Mouse (Mus musculus) midbrain, embryonic 15.5 days (tissue): ENCODE data around the gene Apip. TPM values are rescaled to one million over a fixed set of nuclear protein-coding genes. Genes with fewer than 3 reads are reported as not detected.

Experiments used
- ATAC-seq: fragments of 200-750 bp; cut with Nextera tagmentation; replicated peaks from 2 replicates; pipeline ENCODE4 v1.8.0; 2017; ENCODE audit warnings: moderate TSS enrichment
- H3K27ac ChIP-seq: fragments of 300-500 bp; sonication (generic); 2 replicates; pipeline ENCODE4 v1.5.1; 2015; ENCODE audit warnings: mild to moderate bottlenecking, inconsistent platforms
- H3K27me3 ChIP-seq: fragments of 300-500 bp; sonication (generic); replicated peaks from 2 replicates; pipeline ENCODE4 v1.6.1; 2015; ENCODE audit warnings: inconsistent platforms
- H3K36me3 ChIP-seq: fragments of 300-500 bp; sonication (generic); replicated peaks from 2 replicates; pipeline ENCODE4 v1.6.1; 2015; ENCODE audit warnings: inconsistent platforms
- H3K4me1 ChIP-seq: fragments of 300-500 bp; sonication (generic); 2 replicates; pipeline ENCODE4 v1.6.1; 2015; ENCODE audit warnings: inconsistent platforms
- H3K4me2 ChIP-seq: fragments of 300-500 bp; sonication (generic); 2 replicates; pipeline ENCODE4 v1.6.1; 2015; ENCODE audit warnings: inconsistent platforms, mild to moderate bottlenecking, moderate library complexity
- H3K4me3 ChIP-seq: fragments of 300-500 bp; sonication (generic); 2 replicates; pipeline ENCODE4 v1.5.1; 2015; ENCODE audit warnings: mild to moderate bottlenecking, inconsistent platforms
- H3K9ac ChIP-seq: fragments of 300-500 bp; sonication (generic); 2 replicates; pipeline ENCODE4 v1.6.1; 2015; ENCODE audit warnings: mild to moderate bottlenecking, inconsistent platforms
- H3K9me3 ChIP-seq: fragments of 300-500 bp; sonication (generic); 2 replicates; pipeline ENCODE4 v1.6.1; 2016; ENCODE audit warnings: inconsistent platforms
- WGBS: fragments of 180-500 bp; shearing (Covaris S2); methylation state at CpG from one replicate; pipeline ENCODE4 v1.1.7; 2015; ENCODE audit warnings: mixed read lengths; 5-methylcytosine and 5-hydroxymethylcytosine counted together
- polyA plus RNA-seq: library from polyadenylated mRNA; unstranded; fragments of >200 nt; fragmentation: Nextera tagmentation; extraction: Ambion mirVana; gene quantifications from 2 replicates; pipeline ENCODE4 v1.2.1, GENCODE M21; 2015

Apip gene
- polyA plus RNA-seq, 1 experiment from 2014 or later = 47.7 TPM

- H3K4me1 ChIP-seq = peaks cover 30% of the 10 kb centered on the region
- no peak for ATAC-seq
- H3K9ac ChIP-seq = no peak overlapping the region
- H3K9me3 ChIP-seq = no peaks in the 10 kb centered on the region
- H3K4me3 ChIP-seq = no peak overlapping the region
- no peak overlapping the region for H3K4me2 ChIP-seq
- no peak overlapping the region for H3K27ac ChIP-seq
- 96% methylated on average over 5 of the region's 5 CpGs for WGBS
- H3K36me3 ChIP-seq = no peaks in the 10 kb centered on the region
- H3K27me3 ChIP-seq = no peaks in the 10 kb centered on the region
Measured at GRCm38 (mm10) chr2:103069752-103070405, 3.6 kb upstream of the Apip start.

GRCm38 (mm10) chr2:103070586-103070985 is 2.9 kb upstream of the Apip start:
- H3K36me3 ChIP-seq = no peaks in the 10 kb centered on the region
- H3K4me1 ChIP-seq = peaks cover 30% of the 10 kb centered on the region
- WGBS = 83% methylated on average over 3 of the region's 3 CpGs
- no peak overlapping the region for H3K27ac ChIP-seq
- no peaks in the 10 kb centered on the region for H3K27me3 ChIP-seq
- H3K9me3 ChIP-seq = no peaks in the 10 kb centered on the region
- H3K4me3 ChIP-seq = no peak overlapping the region
- no peak overlapping the region for H3K9ac ChIP-seq
- H3K4me2 ChIP-seq = no peak overlapping the region
- no peak for ATAC-seq

GRCm38 (mm10) chr2:103081117-103081516 is 7.6 kb downstream of the Apip start:
- H3K27me3 ChIP-seq = no peaks in the 10 kb centered on the region
- H3K4me1 ChIP-seq = no peaks in the 10 kb centered on the region
- no peak overlapping the region for H3K27ac ChIP-seq
- no peaks in the 10 kb centered on the region for H3K36me3 ChIP-seq
- no peak for ATAC-seq
- H3K4me2 ChIP-seq = no peak overlapping the region
- H3K4me3 ChIP-seq = no peak overlapping the region
- H3K9ac ChIP-seq = no peak overlapping the region
- 77% methylated on average over 6 of the region's 6 CpGs for WGBS
- H3K9me3 ChIP-seq = no peaks in the 10 kb centered on the region

GRCm38 (mm10) chr2:103081706-103082105 is 8.2 kb downstream of the Apip start:
- Histone ChIP-seq H3K9me3 (no peaks in the 10 kb centered on the region), H3K4me3 (no peak overlapping the region), H3K4me1 (no peaks in the 10 kb centered on the region), H3K4me2 (no peak overlapping the region), H3K36me3 (no peaks in the 10 kb centered on the region), H3K27ac (no peak overlapping the region), H3K9ac (no peak overlapping the region), H3K27me3 (no peaks in the 10 kb centered on the region)
- WGBS = 87% methylated on average over 5 of the region's 5 CpGs
- ATAC-seq = no peak

GRCm38 (mm10) chr2:103082853-103083252 is 9.4 kb downstream of the Apip start:
- Histone ChIP-seq H3K9me3 (no peaks in the 10 kb centered on the region), H3K27ac (no peak overlapping the region), H3K36me3 (no peaks in the 10 kb centered on the region), H3K4me3 (no peak overlapping the region), H3K9ac (no peak overlapping the region), H3K4me1 (no peaks in the 10 kb centered on the region), H3K27me3 (no peaks in the 10 kb centered on the region), H3K4me2 (no peak overlapping the region)
- 84% methylated on average over 7 of the region's 7 CpGs for WGBS
- ATAC-seq = no peak

GRCm38 (mm10) chr2:103084451-103084850 is 11.0 kb downstream of the Apip start:
- ATAC-seq = no peak
- 52% methylated on average over 5 of the region's 5 CpGs for WGBS

GRCm38 (mm10) chr2:103085633-103086032 is 12.2 kb downstream of the Apip start:
- Histone ChIP-seq H3K9me3 (no peaks in the 10 kb centered on the region), H3K36me3 (no peaks in the 10 kb centered on the region), H3K27me3 (no peaks in the 10 kb centered on the region), H3K4me2 (no peak overlapping the region), H3K4me3 (no peak overlapping the region), H3K27ac (no peak overlapping the region), H3K4me1 (no peaks in the 10 kb centered on the region), H3K9ac (no peak overlapping the region)
- 62% methylated on average over 10 of the region's 10 CpGs for WGBS
- ATAC-seq = peak; percentile 48

More at GRCm38 (mm10) chr2:103084451-103084850, 11.0 kb downstream of the Apip start:
- Histone ChIP-seq H3K9ac (no peak overlapping the region), H3K4me2 (no peak overlapping the region), H3K36me3 (no peaks in the 10 kb centered on the region), H3K4me3 (no peak overlapping the region), H3K27ac (no peak overlapping the region), H3K4me1 (no peaks in the 10 kb centered on the region), H3K9me3 (no peaks in the 10 kb centered on the region), H3K27me3 (no peaks in the 10 kb centered on the region)

GRCm38 (mm10) chr2:103086432-103086831 is 13.0 kb downstream of the Apip start:
- no peak overlapping the region for H3K27ac ChIP-seq
- no peaks in the 10 kb centered on the region for H3K36me3 ChIP-seq
- no peak overlapping the region for H3K9ac ChIP-seq
- H3K27me3 ChIP-seq = no peaks in the 10 kb centered on the region
- H3K4me2 ChIP-seq = no peak overlapping the region
- 5% methylated on average over 1 of the region's 1 CpGs for WGBS
- H3K4me3 ChIP-seq = no peak overlapping the region
- ATAC-seq = 0 out of 2 replicates have a peak, but pooled peaks have one; percentile 13
- no peaks in the 10 kb centered on the region for H3K4me1 ChIP-seq
- no peaks in the 10 kb centered on the region for H3K9me3 ChIP-seq

- Histone ChIP-seq H3K9me3 (no peaks in the 10 kb centered on the region), H3K4me1 (no peaks in the 10 kb centered on the region), H3K9ac (no peak overlapping the region), H3K4me3 (no peak overlapping the region), H3K27ac (no peak overlapping the region), H3K4me2 (no peak overlapping the region), H3K27me3 (no peaks in the 10 kb centered on the region), H3K36me3 (no peaks in the 10 kb centered on the region)
- 97% methylated on average over 4 of the region's 4 CpGs for WGBS
- ATAC-seq = no peak
Measured at GRCm38 (mm10) chr2:103088099-103088498, 14.6 kb downstream of the Apip start.

- Histone ChIP-seq H3K4me1 (no peaks in the 10 kb centered on the region), H3K9me3 (no peaks in the 10 kb centered on the region), H3K36me3 (peaks cover 11% of the 10 kb centered on the region; the same call in 1 of the 2 replicates), H3K4me2 (no peak overlapping the region), H3K27me3 (no peaks in the 10 kb centered on the region), H3K4me3 (no peak overlapping the region), H3K27ac (no peak overlapping the region), H3K9ac (no peak overlapping the region)
- no peak for ATAC-seq
- 47% methylated on average over 6 of the region's 6 CpGs for WGBS
Measured at GRCm38 (mm10) chr2:103089521-103089920, 16.0 kb downstream of the Apip start.

GRCm38 (mm10) chr2:103102595-103102994 is 29.1 kb downstream of the Apip start:
- WGBS = 75% methylated on average over 5 of the region's 5 CpGs
- no peak overlapping the region for H3K4me3 ChIP-seq

GRCm38 (mm10) chr2:103106172-103106571 is 32.7 kb downstream of the Apip start:
- WGBS = 95% methylated on average over 2 of the region's 2 CpGs
- Histone ChIP-seq H3K27me3 (no peaks in the 10 kb centered on the region), H3K9ac (no peak overlapping the region), H3K4me1 (no peaks in the 10 kb centered on the region), H3K9me3 (no peaks in the 10 kb centered on the region), H3K4me3 (no peak overlapping the region), H3K36me3 (no peaks in the 10 kb centered on the region), H3K27ac (no peak overlapping the region), H3K4me2 (no peak overlapping the region)
- no peak for ATAC-seq

More at GRCm38 (mm10) chr2:103102595-103102994, 29.1 kb downstream of the Apip start:
- H3K9ac ChIP-seq = no peak overlapping the region
- no peaks in the 10 kb centered on the region for H3K36me3 ChIP-seq
- H3K9me3 ChIP-seq = no peaks in the 10 kb centered on the region
- no peak overlapping the region for H3K4me2 ChIP-seq
- no peaks in the 10 kb centered on the region for H3K27me3 ChIP-seq
- H3K4me1 ChIP-seq = no peaks in the 10 kb centered on the region
- no peak for ATAC-seq
- H3K27ac ChIP-seq = no peak overlapping the region

- Histone ChIP-seq H3K9ac (no peak overlapping the region), H3K27ac (no peak overlapping the region), H3K4me3 (no peak overlapping the region), H3K9me3 (no peaks in the 10 kb centered on the region), H3K36me3 (no peaks in the 10 kb centered on the region), H3K4me1 (no peaks in the 10 kb centered on the region), H3K4me2 (no peak overlapping the region), H3K27me3 (no peaks in the 10 kb centered on the region)
- WGBS = 68% methylated on average over 8 of the region's 8 CpGs
- no peak for ATAC-seq
Measured at GRCm38 (mm10) chr2:103111669-103112068, 38.2 kb downstream of the Apip start.
